Mouse (Mus musculus) bone marrow, adult 2 months (tissue): ENCODE measurements around the gene Exoc4.

Experiments used
- CTCF ChIP-seq: fragments of 200-500 bp; IDR thresholded peaks from 2 replicates; pipeline ENCODE4 v1.5.1; 2011; ENCODE audit warnings: low read length, control low read depth; ENCODE audit not compliant: control insufficient read depth, insufficient read depth
- POLR2A ChIP-seq: fragments of 200-500 bp; IDR thresholded peaks from 2 replicates; pipeline ENCODE4 v1.6.1; 2011; ENCODE audit warnings: low read depth, mild to moderate bottlenecking, control low read depth, low read length, borderline replicate concordance; ENCODE audit not compliant: control insufficient read depth

GRCm38 (mm10) chr6:33770021-33770420, 521.1 kb downstream of the Exoc4 start:
- TF ChIP-seq CTCF, result no peak
- no peak for TF ChIP-seq POLR2A
